Mouse (Mus musculus) c-Kit-positive CD71-positive TER-119-positive erythroid progenitor cells, embryonic 14.5 days (primary cell): ENCODE measurements at regions not wholly inside any gene's neighbourhood (a gene's known extent, or its start where the extent isn't known, plus 50 kb on each side); places are given as distances from the start of the nearest gene placed in this dataset.

Experiments used
- DNase-seq: peaks from one replicate; pipeline ENCODE4 v3.0.0-alpha.2; 2013; ENCODE audit warnings: low spot score

- DNase-seq: no peak
Observed at GRCm38 (mm10) chr4:154782291-154782690, 55.0 kb upstream of the Ttc34 start.

GRCm38 (mm10) chr4:154785282-154785987 lies 51.8 kb upstream of the Ttc34 start:
- no peak for DNase-seq

DNA sequence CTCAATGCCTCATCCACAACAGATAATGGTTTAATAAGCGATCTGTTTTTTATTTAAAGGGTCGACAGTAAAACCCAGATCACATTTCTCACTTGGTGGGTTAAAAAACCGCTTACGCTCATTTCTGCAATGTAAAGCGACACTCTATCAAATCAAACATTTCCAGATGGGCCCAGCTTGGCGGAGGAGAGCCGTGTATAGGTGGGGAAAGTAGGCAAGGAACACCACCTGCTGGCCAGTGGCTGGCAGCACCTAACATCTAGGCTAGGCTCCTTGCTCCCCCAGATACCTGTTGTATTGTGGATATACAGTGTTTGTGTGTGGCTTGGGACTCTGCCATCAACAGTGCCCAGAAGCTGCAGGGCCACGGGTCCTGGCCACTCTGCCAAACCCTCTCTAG lies 50.1 kb upstream of the Ttc34 start:
- DNase-seq: no peak
